Mouse (Mus musculus) T-helper 17 cell (primary cell): ENCODE measurements around the gene Maml3.

Source experiments
- in situ Hi-C, 2 experiments: fragments of 300-600 bp; cut with MboI, MseI; formaldehyde crosslinking; loops; 1 replicate in 1 of 2; 2 replicates in 1 of 2; pipeline ENCODE4 v1.15.1; 2025; ENCODE audit warnings: high pct_unique_total_duplicates in 2 of 2

Gene Maml3

DNA sequence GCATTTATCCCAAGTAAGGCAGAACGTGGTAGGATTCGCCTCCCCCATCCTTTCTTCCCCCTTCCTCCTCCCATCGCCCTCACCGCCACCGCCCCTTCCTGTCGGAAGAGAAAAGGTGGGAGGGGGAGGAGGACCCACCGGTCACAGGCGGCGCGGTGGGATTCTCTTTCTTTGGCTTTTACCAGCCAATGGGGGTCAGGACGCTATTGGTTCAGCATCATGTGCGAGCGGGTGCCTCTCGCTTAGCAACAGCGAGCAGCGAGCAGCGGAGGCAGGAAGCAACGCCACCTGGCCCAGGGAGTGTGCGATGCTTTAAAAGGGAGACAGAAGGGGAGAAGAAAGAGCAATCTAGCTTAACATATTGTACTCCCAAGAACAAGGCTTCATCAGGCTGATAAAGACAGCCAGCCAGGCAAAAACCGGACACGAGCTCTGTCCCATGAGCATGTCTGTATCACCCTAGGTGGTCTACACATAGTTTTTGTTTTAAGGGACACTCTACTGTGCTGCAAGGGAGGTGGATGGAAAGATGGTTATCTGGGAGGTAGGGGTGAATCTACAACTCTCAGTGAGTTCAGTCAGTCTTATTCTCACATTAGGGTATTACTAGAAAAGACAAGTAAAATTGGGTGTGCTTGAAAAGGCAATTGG is 97.1 kb downstream of the Maml3 start:
- in situ Hi-C loops = no loop called here

DNA sequence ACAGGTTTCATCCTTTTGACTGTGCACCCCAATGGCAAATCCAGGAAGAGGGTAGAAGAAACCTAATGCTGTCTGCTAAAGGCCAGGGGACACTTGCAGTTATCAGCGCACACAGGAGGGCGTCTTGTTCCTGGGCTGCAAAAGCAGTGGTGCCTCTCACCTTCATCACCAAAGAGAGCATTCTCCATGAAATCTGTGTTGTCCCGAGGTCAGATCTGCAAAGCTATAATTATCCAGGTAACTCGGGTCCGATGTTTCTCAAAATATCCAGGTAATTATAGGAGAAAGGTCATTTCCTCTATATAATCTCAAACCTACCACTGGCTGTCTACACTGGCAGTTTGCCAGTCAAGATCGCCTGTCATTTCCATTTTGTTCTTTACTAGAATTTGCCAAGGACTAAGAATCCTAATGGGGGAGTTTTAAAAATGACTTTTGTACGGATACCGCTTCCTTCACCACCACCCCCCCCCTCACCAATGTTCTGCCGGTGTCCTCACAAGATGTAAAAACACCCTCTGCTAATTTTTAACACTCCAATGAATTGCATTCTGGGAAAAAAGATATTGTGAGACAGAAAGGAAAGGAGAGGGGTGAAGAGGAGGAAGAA is 98.0 kb downstream of the Maml3 start:
- in situ Hi-C loops = no loop called here

DNA sequence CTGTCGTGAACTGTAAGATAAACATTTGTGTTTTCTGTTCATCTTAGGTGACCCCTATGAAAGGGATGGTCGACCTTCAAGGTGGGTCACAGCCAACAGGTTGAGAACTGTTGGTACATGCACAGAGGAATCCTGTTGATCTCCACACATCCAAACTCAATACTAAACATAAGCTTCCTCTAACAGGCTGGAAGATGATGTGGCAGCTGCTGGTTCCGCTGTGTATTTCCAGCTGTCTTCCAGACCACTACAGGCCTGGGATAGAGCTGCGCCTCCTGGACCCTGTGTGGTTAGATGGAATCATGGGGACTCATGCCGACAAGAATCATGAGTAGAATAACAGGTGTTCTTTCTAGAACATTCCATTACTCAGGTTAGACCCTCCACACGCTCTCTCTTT is 101.2 kb downstream of the Maml3 start:
- in situ Hi-C loops = no loop called here

DNA sequence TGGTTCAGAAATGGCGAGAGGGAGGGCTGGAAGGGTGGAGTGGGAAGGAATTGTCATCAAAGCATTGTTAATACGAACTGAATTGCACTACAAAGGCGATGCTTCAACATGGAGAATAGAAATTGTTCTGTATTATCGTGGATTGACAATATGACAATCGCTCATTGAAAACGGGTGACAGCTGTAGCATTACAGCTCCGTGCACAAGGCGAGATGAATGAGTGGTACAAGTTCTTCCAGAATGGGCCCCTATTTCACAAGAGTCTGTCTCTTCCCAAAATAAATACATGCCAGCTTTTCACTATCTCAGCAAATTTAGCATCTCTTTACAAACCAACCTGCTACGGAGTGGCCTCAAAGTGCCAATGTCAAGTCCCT is 103.4 kb downstream of the Maml3 start:
- in situ Hi-C loops = no loop called here

DNA sequence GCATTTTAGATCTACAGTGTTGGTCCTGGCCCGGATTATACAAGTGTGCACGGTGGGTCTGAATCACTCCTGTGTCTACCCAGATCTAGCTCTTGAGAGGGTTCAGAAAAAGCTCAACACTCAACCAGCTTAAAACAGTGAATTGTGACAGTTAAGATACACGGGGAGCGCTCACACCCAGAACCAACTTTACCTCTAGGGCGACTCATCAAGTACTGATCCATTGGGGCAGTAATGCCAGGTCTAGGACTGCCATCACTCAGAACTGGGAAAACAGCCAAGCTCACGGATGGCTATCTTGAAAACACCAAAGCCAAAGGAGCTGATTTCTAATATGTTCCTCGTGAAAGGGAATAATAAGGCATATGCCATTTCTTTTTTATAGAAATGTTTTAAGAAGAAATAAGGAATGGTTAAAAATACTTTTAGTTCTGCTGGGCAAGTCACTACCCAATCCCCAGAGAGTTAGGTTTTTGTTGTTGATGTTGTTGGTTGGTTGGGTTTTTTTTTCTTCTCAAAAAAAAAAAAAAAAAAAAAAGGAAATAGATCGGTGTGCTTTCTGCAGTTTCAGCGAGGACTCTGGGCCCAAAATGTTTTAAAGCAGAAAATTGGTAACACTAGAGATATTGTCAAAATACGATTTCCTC is 103.9 kb downstream of the Maml3 start:
- in situ Hi-C loops = no loop called here

DNA sequence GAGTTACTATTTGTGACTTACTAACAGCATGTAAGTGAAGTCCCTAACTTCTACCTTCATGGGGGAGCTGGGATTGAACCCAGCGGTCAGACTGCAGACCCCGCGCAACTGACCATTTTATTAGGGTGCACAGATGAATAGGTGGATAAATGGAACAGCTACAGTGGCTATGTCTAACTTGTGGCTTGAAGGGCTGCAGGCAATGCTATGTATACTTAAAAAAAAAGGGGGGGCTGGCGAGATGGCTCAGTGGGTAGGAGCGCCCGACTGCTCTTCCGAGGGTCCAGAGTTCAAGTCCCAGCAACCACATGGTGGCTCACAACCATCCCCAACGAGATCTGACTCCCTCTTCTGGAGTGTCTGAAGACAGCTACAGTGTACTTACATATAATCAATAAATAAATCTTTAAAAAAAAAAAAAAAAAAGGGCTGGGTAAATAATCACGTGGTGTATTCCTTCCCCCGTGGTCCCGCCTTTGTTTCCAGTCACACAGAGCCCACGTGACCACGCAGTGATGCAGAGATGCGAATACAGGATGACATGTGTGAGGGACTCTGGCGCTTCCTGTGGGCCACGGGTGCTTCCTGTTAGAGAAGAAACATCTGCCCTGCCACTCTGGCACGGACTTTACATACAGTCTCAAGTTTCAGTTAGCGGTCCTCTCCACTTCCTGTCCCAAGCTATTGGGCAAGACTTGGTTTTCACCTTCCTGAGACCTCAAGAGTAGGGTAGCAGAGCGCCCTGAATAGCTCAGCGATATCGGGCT is 105.0 kb downstream of the Maml3 start:
- in situ Hi-C loops = loop anchor here in 1 of 2 experiments (10.0 kb wide), 1 partner anchor 1265 kb away; no protein-coding TSS in a partner anchor

DNA sequence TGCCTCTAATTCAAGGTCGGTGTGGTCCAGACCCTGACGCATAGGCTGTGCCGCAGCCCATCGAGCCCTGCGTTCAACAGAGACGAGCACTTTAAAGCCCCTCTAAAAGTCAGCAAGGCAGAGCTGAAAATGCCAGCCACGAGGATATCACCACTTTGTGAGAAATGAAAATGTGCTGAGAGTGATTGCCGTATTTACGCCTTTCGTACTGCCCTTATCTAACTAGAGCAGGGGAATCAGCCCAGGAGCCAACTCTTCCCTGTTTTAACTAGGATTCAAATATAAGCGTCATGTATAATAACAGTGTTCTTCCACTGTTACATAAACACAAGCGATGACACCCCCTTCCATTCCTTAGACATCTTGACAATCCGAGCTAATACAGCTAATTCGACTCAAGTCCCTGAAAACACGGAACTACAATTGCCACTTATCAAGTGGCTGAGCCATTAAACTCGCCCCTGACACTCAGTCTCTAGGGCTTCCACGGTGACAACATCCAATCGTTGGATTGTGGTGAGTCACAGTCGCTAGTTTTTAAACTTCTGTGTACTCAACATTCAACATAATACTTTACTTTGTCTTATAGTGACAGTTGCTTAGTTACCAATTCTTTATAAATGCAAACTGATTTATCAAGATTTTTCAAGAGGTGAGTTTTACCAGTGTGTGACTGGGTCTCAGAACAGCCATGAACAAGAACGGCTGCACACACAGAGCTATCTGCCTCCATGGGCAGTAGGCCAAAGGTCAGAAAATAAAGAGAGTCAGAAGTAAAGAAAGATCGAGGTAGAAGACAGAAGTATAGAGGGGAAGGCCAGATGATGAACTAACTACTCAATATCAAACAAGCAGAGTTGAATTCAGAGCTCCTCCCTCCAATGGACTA is 106.1 kb downstream of the Maml3 start:
- in situ Hi-C loops = loop anchor here in 1 of 2 experiments (10.0 kb wide), 1 partner anchor 1264 kb away; no protein-coding TSS in a partner anchor

DNA sequence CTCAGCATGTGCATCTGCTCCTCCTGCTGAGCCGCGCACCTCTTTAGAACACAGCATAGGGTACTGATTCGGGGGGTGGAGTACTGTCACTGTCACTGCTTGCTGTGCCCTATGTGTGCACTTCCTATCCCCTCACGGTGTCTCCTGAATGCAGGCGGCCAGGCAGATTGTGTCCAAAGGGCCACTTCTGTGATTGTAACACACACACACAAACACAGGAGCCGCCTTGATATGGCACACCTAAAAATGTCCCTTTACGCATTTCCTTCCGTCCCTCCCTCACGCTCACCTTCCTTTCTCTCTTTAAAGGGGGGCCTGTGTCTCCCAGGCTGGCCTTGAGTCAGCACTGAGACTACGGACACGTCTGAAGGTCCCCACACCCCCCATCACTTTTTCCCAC is 107.3 kb downstream of the Maml3 start:
- in situ Hi-C loops = loop anchor here in 1 of 2 experiments (10.0 kb wide), 1 partner anchor 1263 kb away; no protein-coding TSS in a partner anchor

DNA sequence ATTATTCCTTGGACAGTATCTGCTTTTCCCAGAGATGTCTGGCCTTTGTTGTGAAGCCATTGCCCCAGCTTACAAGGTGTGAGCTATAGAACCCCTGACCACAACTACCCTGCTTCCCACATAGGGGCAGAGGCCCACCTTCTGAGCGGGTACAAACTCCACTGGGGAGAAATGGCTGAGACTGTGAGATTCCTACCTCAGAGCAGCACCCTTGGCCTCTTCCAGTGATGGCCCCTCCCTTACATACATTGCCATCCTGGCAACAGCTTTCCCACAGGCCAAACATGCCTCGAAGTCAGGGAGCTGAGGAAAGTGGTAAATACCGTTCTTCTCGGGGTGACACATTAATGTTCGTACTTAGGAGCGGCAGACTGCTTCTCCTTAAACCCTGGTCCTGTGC is 118.4 kb downstream of the Maml3 start:
- in situ Hi-C loops = loop anchor here in 1 of 2 experiments (10.0 kb wide), 1 partner anchor 132 kb away; no protein-coding TSS in a partner anchor

DNA sequence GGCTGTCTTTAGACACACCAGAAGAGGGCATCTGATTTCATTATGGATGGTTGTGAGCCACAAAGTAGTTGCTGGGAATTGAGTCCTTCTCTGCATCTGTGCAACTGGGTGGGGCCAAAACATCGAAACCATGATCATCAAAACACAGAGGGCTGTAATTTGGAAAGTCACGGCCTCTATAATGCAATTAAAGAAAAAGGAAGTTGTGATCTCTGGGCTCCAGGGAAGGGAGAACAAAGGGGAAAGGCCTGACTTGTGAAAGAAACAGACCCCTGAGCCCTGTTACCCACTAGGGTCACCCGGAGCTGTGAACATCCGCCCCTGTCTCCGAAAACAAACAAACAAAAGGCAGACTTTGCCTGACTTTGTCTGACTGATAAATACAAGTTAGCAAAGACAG is 123.4 kb downstream of the Maml3 start:
- in situ Hi-C loops = loop anchor here in 1 of 2 experiments (10.0 kb wide), 1 partner anchor 127 kb away; no protein-coding TSS in a partner anchor

DNA sequence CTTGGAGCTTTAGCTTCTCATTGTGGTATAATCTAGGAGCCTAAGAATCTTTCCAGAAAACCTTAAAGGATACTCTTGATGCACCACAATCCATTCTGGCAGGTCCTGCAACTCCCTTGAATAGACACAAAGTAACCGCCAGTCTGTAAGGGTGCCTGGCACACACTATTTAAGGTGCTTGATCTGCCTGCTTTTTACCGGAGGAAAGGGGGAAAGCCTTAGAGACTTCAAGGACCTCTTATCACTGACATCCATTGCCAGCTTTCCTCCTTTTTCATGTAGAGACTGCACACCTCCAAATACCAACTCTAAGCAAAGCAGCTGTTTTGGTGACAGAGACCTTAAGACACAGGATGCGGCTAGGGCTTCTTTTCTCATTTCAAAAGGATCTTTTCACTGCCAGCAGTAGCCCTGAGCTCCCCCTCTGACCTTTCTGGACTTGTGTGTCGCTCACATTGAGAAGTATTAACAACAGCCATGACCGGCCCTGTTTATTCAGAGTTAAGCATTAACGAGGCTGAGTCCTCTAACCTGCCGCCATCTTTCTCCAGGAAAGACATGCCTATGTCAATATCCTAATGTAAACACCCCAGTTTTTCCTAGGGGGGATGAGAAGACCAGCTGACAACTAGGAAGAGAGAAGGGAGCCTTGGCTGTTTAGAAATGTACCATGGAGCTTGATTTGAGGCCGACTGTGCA is 127.1 kb downstream of the Maml3 start:
- in situ Hi-C loops = no loop called here

DNA sequence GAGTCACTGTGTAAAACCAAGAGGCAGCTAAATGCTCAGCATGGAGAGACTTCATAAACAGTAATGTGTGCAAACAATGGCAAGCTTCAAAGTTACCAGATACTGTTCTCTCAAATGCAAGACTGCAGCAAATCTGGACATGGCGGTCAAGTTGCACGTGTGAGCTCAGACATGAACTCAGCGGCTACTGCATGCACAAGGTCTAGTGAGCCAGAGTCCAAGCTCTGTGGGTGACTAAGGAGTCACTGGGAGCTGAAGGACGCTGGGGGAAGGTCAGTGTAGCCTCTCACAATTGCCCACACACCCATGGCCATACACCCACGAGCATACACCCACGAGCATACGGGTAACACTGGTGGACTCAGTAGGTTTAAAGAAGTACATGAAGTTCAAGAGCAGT is 130.3 kb downstream of the Maml3 start:
- in situ Hi-C loops = no loop called here

DNA sequence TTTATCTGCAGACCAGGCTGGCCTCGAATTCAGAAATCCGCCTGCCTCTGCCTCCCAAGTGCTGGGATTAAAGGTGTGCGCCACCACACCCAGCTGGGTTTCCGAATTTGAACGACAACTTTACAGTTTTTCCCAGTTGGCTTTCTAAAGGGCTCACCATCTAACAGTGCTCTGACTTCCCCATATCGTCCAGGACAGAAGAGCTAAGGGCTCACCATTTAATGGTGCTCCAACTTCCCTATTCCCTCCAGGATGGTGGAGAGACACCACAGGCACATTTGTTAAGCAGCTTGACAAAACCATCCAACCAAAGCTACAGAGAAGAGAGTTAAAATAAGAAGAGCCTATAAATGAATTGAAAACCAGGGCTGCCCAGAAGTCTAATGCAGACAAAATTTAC is 130.7 kb downstream of the Maml3 start:
- in situ Hi-C loops = no loop called here

DNA sequence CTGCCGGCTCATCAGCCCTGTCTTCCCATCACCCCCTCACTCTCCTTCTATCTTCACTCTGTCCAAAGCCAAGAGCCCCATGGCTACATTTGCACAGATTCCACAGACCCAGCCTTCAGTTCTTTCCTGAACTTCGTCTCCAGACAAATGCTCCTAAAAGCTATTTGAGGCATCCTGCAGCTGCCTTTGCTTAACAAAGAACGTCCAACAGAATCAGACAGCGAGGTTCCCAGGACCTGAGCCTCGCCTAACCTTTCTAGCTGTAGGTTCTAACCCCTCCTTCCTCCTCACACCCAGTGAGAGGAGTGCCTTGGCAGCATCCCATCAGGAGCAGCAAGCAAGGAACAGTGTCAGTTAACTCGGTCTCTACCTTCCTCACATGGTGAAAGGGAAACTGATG is 132.3 kb downstream of the Maml3 start:
- in situ Hi-C loops = no loop called here

DNA sequence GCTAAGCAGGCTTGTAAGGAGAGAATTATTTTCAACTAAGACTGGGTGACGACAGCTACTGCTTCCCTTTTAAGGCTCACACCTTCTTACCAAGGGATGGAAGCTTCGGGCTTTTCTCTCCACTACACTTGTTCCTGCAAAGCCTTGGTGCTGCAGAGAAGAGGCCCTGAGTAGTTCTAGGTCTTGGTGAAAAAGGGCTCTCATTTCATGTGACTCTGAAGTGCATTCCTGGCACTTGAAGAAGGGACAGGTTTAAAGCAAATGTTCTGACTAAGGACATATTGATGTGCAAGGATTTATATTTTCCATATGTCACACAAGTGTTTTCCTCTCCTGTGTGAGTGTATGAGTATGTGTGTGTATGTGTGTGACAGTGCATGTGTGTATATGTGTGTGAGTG is 134.4 kb downstream of the Maml3 start:
- in situ Hi-C loops = no loop called here

DNA sequence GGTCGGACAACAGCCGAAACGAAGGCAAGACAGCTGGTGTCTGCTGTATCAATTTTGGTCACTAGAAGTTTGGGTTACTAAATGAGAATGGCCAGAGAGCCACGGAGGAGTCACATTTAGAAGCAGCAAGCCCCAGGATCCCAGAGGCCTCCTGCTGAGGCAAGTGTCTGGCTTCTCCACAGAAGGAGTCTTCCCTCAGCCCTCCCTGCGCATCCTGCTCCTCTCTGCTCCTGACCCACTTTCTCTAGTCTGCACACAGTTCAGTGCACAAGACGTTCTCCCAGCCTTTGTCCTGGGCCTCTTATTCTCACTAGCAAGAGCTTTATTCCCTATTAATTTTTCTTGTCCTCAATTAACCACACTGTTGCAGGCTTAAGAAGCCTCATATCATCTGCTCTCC is 135.4 kb downstream of the Maml3 start:
- in situ Hi-C loops = no loop called here

DNA sequence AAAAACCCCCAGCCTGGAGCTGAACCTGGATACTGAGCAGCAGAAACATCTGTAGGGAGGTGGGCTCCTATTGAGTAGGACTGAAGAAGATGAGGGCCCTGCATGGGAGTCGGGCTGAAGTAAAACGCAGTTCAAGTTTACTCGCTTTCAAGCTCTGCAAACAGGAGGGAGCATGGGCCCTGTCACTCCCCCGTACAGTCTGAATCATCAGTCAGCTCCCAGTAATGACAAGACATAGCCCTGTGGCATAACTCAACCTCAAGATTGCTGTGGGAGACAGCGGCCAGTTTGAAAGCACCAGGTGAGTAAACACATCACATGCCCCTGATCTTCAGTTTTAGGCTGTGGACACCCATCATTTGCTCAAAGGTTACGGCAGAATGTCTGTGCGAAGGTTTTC is 139.0 kb downstream of the Maml3 start:
- in situ Hi-C loops = no loop called here

DNA sequence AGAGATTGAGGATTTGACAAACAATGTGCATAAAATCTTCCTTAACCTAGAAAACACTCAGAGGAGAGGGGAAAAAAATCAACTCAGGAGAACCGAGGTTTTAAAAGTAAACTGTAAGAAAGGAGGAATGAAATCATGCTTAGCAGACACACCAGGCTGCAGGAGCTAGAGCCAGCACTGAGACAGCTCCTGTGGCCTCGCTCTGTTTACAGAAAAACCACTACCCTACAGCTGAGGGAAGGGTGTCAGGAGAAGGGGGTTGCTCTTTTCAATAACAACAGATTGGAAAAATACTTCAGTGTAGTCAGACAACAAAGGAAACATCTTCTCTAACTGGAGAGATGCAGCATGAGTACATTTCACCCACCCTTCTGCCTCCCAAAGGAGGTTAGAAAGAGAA is 139.4 kb downstream of the Maml3 start:
- in situ Hi-C loops = no loop called here

DNA sequence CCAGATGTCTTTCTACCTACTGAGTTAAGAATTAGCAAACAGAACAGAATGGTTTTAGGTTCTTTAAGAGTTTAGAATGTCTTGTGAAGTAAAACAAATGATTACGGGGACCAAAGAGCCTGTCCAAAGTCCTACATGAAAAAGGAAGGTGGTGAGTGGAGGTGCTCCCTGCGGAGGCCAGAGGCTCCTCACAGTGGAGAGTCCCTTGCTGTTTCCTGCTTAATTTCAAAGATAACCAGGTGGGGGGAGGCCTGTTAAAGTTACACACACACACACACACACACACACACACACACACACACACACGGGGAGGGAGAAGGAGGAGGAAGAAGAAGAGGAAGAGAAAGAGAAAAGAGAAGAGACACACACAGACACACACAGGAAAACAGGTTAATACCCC is 139.9 kb downstream of the Maml3 start:
- in situ Hi-C loops = no loop called here

DNA sequence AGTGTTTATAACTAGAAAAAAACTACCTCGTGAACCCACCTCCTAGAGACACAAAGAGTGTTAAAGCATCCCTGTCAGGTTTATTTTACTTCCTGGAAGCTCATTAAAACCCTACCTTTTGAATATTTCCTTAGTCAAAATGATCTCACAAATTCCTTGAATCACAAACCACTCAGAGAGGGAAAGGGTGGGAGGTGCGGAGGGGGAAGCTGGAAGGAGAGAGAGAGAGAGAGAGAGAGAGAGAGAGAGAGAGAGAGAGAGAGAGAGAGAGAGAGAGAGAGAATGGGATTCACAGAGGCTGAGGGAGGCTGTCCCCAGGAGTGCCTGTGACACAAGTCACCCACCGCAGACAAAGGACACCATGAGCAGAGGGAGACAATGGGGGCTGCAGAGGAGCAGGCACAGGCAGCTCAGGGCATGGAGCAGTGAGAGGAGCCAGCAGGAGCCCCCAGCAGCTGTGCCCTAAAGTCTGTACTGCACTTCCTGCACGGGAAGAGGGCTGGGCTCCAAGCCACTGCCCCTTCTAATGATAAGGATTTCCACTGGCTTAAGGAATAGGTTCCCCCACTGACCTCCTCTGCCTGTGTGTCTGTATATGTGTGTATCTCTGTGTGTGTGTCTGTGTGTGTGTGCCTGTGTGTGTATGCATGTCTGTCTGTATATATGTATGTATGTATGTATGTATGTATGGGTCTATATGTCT is 140.8 kb downstream of the Maml3 start:
- in situ Hi-C loops = no loop called here
